Mouse (Mus musculus): Measurements from ENCODE around the gene Mosmo.
A peak's percentile ranks its signal among the peaks of the same experiment; 100 is the strongest.

Gene Mosmo

DNA sequence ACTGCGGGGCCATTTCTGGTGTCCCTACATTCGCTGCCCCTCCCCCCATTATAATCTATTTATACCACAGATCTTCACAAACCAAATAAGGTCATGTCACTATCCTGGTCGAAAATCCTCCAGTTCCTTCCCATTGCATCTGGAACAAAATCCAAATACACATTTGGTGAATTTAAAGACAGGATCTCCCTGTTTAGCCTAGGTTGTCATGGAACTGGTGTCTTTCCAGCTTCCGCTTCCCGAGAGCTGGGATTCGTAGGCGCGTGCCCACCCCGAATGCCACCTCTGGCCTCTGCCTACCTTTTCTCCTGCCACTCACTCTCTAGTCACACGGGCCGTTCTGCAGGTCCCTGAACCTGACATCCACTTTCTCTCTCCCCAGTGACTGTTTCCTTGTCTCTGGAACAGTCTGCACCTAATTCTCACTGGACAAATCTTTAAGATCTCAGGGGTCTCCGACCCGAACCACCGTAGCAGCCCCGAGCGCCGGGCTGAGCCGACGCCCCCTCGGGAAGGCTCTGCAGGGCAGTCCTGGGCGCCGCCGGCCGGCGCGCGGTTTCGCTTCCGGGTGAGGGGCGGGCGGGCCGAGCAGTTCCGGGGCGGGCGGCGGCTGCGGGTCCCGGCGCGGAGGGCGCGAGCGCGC lies at the start of gene Mosmo:
TSS of gene Mosmo (plus strand) at position 618 of the 643 bp plus-strand sequence.
- peak; percentile 82 to 90 for DNase-seq

DNA sequence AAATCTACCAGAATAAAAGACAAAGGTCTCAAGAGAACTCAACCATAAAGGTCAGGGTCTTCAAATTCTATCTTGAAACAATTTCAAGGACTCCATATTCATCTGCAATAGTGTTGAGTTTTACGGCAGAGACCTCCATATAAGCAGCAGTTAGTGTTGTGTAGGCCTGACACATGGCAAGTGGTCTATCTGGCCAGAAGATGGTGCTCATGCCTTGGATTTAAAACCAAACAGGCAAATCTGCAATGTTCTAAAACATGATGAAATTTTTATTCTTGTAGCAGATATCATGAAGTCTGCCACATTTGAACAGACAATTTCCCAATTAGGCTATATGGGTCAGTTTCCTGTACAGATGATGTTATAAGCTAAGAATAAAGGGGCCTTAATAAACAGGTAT lies 44.9 kb upstream of the Mosmo start:
- DNase-seq = no peak

DNA sequence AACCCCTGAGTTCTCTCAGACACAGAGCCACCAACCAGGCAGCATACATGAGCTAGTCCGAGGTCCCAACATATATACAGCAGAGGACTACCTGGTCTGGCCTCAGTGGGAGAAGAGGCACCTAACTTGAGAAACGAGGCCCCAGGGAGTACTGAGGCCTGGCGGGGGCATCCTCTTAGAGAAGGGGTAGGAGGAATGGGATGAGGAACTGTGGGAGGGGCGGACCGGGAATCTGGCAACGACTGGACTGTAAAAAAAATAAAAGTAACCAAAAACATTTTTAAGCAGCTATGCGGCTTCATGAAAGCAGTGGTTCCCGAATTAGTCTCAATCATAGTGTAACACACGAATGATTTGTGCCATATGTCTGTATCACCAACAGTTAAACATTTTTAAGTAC lies 43.1 kb upstream of the Mosmo start:
- DNase-seq = peak; percentile 11

DNA sequence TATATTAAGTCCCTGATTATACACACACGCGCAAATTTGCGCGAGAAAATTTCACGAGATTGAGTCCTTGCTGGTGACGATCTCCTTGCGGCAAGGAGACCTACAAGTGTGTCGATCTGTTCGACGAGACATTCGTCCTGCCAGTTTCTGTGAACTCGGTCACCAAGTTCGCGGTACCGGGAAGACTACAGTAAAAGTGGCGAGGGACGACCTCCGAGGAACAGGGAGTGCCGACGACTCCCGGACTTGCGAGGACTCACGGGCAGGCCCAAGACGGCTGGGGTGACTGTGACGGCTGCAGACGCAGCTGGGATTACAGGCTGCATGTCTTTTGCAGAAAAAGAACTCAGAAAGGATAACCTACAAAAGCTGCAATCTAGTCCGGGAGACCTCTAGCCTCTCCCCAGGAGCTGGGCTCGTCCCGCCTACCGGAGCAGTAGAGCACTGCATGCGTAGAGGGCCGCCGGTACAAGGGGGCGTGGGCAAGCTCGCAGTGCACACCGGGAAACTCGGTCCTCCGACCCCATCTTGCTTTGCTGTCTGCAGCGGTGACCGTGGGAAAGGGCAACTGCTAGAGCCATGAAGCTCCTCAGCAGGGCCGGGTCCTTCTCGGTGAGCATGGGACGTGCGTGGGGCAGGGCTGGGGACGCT lies 42.6 kb upstream of the Mosmo start, which contains the start of gene Uqcrc2:
TSS of gene Uqcrc2 (plus strand) at position 466 of the 651 bp plus-strand sequence.
- peak; percentile 89 to 92 for DNase-seq

DNA sequence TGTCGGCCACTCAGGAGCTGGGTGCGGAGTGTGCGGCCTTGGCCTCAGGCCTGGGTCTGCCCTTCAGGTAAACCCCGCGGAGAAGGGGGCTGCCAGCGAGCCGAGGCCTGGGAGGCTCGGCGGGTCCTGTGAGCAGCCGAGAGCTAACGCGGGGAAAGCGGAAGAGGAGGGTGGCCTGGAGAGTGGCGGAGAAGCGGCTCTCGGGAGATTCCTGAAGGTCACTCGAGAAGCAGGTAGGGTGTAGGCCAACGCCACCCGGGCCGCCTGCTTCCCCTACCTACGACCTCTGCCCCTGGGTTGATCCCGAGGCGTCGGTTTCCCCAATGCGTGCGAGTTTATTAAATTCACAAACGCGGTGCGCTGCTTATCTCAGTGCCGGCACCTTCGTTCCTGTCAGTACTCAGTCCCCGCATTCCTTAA lies 42.0 kb upstream of the Mosmo start:
- no peak for DNase-seq

DNA sequence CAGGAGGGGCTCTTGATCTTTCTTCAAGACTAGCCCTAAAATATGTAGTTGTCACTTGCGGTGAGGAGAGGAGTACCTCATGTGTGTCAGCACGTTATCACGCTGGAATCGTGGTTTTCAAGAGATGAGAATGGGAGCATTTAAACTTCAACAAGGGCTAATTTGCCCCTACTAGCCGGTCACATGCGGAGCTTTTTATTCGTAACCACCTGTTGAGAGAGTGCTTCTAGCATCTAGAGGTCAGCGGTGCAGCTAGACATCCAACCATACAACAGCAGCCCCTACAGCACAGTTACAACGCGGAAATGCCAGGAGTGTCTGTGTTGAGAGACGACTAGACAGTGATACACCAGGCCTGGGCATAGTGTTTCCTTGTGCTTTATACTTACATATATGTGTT lies 41.6 kb upstream of the Mosmo start:
- DNase-seq = no peak

DNA sequence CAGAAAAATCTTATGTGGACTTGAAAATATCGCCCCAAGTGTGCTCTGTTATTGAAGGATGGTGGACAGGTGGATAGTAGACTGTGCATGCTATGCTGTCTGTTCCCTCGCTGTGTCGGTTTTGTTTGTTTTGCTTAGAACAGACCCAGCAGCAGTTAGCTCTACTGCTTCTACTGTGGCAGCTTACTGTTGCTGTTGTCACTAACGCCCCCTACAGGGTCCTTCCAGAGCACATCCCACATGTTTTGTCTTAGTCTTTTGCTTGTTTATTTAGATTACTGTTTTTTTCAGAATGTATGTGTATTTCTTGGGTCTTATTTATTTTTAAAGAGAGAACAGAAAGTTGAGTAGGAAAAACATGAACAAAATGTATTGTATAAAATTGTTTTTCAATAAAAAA lies 34.2 kb upstream of the Mosmo start:
- no peak for DNase-seq

DNA sequence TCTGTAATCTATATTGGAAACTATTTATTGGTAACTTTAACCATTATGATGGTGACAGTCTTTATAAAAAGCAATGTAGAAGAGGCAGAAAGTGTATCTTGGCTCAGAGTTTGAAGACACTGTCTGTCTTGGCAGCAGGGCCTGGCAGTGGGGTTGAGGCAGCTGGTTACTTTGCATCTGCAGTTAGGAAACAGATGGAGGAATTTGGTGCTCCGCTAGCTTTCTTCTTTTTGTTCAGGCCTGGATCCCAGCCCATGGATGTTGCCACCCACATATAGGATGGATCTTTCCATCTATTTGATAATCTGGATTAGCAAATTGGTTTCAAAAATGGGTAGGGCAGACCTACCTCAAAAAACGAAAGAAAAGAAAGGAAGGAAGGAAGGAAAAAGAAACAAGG lies 29.6 kb upstream of the Mosmo start:
- no peak for DNase-seq

DNA sequence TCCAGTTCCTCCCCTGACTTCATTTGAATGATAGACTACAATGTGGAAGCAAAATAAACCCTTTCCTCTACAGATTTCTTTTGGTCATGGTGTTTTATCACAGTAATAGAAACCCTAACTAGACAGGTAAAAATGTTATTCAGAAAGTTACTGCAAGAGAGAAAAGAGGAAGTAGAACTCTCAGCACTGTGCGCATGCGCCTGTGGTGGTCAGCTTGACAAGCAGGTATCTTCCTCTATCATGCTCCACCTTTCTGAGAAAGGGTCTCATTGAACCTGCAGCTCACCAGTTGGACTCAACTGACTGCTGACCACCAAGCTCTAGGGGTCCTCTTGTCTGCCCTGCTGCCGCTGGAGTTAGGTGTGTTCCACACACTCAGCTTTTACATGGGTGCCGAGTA lies 15.3 kb upstream of the Mosmo start:
- no peak for DNase-seq

DNA sequence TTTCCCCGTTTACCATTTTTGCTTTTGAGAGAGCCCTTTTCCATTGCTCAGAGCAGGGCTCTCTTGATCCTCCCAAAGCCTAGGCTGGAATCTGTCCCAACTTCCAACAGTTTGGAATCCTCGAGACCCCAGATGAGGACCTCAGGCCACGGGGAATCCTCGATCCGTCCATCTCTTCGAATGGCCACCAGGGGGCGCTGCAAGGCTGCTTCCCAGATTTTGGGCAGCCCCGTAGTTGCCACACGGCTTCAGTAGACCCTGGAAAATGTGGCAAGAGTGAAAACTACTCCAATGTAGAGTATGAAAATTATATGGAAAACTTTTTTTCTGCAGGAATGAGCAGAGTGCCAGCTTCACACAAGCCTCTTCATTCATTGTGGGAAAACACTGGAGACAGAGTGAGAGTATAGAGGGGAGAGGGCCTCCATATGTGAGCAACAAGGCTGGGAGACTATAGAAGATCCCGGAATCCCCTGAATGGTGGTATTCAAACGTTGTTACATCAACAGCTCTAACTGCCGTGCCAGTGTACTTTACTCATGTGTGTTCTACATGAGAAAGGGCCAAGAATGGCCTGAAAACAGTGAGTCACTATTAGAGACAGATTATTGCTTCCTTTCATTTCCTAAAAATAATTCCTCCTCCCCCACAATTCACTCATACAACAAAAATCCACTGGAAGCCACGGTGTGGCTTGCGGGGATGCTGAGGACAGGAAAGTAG lies 7.1 kb upstream of the Mosmo start, which contains the start of gene Pdzd9:
TSS of gene Pdzd9 (minus strand) at position 191 of the 723 bp plus-strand sequence.
- peak; percentile 76 to 86 for DNase-seq

DNA sequence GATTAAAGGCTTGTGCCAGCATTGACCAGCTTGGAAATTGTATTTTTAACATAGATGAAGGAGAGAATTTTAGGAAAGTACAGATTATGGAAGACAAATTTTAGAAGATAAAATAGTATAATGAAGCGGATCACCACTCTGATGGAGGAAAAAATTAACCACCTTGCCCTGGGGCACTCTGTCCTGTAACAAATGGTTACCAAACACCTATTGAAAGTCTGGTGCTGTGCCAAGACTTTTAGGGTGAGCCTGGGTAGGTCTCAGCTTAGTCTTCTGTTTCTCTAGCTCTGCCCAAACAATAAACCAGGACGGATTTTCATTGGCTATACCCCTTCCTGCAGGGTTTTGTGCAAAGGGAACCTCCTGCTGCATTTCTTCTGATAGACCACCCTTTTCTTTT lies 6.1 kb upstream of the Mosmo start:
- DNase-seq = no peak

DNA sequence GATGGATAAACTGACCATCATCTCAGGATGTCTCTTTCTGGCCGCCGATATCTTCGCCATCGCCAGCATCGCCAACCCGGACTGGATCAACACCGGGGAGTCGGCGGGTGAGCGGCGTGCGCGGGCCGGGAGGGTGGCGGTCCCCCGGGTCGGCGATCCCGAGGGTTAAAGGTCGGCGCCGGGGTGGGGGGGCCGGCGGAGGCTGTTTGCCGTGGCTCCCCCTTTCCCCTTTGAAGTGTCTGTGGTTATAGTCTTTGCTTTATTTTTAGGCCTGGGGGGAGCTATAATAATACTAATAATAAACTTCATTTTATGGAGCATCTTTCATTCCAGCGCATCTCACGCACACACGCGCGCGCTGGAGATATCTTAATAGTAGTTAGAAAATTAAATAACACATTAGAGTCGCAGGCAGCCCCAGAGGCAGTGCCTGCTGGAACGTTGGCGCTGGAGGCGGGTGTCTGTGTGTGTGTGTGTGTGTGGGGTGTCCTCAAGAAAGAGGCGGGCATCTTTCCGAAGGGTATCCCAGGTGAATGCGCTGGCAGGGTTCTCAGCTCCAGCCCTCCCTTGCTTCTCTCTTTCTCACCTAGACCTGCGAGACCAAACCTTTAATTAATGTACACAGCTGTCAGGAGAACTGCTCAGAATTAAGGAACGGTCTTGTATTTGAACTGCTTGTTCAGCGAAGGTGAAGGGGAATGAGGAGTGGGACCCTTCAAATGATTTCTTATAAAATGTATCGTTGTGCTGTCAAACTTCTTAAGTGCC lies 530 bp downstream of the Mosmo start:
- DNase-seq = peak; percentile 65 to 66

DNA sequence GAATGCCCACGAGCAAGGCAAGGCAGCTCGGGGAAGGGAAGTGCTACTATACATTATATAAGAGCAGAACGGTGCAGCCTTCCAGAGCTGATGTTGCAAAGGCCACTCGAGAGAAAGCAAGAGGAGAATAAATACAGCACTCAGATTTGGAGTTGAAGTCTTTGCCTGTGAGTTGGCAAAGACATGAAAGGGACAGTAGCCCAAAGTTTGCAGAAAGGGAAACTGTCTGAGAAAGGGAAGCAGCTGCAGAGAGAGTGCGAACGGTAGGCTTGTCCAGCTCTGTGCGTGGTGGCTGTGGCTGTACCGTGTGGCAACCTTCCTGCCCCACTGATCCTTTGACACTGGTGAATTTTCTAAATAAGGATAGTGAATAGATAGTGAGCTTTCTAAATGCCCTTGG lies 1.6 kb downstream of the Mosmo start:
- DNase-seq = no peak

DNA sequence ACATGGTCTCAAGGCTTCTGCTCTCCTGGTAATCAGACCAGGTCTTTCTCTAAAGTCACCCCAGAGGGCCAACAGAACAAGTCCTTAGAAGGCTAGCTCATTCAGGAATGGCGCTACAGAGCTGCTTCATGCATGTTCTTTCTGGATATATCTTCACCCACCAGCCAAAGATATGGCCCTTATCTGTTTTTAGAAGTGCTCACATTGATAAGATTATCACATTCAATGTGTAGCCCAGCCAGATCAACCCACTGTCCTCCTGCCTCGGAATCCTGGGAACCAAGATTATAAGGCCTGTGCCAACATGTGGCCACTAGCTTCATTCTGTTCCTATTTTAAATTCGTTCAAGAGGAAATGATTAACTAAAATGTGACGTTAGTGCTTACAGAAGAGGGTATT lies 4.6 kb downstream of the Mosmo start:
- DNase-seq = no peak

DNA sequence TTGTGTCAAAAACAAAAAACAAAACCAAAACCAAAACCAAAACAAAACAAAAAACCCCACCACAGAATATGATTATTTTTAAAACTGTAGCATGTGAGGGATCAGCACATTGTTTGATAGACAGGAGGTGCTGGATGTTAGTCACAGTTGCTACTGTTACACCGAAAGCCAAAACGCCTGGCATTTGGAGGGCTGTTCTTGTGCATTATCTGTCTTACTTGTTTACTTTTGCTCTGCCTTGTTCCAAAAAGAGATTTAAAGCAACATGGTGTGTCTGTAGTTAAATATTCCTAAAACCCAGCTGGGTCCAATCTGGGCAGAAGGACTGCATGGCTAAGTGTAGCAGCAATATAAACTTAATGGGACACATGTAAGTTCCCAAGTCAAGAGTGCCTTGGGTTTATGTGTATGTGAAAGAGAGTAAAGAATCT lies 7.3 kb downstream of the Mosmo start:
- no peak for DNase-seq

DNA sequence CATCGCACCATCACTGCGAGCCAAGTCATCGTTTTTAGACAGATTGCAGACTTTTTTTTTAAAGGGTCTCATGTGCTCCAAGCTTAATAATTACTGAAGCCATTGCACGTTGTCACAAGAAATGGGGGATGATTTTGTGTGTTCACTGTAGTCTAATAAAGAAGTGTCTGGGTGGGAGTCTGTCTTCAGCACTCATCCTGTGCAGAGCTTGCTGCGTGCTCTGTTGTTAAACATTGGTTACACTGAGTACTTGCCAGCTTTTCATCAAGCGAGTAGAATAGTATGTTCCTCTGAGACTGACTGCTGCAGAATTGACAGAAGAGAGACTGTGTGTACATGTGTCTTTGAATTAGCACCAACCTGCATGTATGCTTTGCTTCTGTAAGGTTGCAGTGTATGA lies 7.8 kb downstream of the Mosmo start:
- DNase-seq = no peak

DNA sequence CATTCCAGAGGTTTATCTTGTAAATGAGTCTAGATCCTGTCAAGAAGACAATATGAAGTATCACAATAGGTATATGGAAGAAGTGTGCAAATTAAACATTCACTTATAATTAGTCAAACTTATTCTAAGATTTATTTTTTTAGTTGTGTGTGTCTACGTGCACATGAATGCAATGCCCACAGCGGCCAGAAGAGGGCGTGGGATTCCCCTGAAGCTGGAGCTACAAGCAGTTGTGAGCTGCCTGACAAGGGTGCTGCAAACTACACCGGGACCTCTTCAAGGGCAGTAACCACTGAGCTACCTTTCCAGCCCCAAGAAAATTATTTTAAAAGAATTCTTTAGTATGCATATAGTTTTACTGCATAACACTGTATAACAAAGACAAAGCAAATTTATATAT lies 13.2 kb downstream of the Mosmo start:
- DNase-seq = peak in 1 of 2 experiments; percentile 25

DNA sequence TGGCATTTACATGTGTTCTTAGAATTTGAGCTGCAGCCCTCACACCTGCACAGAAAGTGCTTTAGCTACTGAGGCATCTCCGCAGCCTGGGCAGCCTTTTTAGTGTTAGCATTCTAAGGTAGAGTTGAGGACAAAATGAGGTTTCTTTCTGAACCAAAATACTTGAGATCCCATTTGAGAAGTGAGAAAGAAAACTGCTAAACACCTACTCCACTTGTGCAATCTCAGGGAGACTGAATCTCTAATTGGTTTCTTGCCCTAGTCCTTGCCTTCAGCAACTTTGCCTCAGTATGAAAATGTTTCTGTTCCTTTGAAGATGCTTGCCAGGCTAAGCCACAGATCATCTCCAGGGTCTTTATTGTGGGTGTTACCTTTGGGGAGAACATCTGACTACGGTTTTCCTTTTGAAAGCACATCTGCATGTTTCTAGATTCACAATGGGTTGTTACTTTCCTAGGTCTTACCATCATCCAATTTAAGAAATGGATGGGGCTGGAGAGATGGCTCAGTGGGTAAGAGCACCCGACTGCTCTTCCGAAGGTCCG lies 16.5 kb downstream of the Mosmo start:
- no peak for DNase-seq

DNA sequence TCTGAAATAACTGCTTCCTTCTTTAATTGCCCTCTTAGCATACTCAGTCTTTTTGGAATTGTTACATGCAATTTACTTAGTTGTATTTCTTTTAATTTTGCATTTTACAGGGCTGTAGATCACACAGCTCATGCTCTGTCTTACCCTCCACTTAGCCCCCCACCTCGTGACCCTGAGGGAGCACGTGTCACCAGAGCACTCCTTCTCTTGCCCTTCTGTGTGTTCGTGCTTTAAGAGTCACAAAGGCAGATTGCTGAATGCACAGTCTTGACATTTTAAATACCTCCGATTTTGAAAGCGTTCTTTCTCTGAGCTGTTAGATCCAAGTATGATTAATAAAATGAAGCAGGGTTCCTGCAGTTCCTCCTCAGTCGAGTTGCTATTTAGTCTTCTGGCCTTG lies 17.8 kb downstream of the Mosmo start:
- no peak for DNase-seq

DNA sequence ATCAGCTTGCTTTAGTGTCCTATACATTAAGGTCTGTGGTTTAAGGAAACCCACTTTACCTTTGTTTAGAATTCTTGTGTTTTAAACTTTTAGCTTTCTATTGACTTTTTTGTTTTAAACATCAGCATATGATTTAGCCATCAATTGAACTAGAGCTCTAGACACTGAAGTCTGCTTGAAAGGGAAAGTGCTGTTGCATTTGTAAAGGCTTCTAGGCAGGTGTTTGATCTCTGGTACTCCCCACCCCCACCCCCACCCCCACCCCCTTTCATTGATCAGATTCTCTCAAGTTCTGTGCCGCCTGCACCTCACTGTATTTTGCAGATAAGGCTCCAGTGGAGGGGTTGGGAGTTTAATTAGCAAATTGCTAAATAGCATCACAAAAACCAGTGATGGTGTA lies 18.2 kb downstream of the Mosmo start:
- no peak for DNase-seq

DNA sequence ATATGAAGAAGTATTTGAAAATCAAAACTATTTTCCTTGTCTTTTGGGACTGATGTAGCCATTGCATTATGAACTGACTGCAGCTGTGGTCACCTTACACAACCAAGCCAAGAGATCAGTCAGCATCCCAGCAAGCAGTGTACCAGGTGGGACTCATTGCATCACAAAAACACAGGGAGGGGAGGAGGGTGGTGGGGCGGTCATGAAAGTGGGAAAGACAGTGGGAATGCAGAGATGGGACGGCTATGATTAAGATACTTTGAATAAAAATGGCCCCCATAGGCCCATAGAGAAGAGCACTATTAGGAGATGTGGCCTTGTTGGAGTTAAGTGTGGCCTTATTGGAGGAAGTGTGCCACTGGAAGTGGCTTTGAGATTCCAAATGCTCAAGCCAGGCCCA lies 18.9 kb downstream of the Mosmo start:
- no peak for DNase-seq

DNA sequence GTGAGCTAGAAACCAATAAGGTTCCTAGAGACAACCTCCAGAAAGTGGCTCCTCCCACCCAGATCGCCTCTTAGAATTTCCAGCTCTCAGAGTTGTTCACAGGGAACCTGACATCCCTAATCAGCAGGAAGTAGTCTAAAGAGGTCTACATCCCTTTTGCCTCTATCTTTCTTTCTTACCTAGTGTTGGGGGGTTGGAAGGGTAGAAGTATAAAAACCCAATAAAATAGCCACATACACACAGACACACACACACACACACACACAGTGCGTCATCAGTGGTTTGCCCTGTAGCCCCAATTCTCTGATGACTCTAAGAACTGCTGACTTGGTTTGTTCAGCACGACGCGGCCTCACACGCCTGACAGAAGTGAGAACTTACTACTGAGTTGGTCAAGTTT lies 22.2 kb downstream of the Mosmo start:
- DNase-seq = no peak

DNA sequence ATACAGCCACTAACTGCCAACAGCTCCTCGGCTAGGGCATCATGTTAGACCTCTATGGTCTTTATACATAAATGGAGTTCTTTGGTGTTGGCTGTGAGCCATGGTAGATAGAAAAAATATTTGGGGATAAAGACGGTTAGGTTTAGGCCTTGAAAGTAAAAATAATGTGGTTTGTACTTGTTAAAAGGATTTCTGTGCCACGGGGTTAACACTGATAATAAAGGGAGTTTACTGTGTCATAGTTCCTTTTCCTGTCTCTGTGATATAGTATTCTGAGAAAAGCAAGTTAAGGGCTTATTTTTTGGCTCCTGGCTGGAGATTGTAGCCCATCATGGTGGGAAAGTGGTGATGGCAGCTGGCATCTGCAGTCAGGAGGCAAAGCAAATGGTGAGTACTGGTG lies 26.5 kb downstream of the Mosmo start:
- no peak for DNase-seq

All from cerebellum, postnatal 25 days (tissue).